Mouse (Mus musculus) cerebellum, adult 2 months (tissue): Measurements from ENCODE around the gene Trip4. TPM values are rescaled to one million over a fixed set of nuclear protein-coding genes. Genes with fewer than 3 reads are reported as not detected.

Experiments
- DNase-seq, 2 experiments: peaks; one replicate each; pipeline ENCODE4 v3.0.0; 2021
- H3K27ac ChIP-seq: fragments of 200-500 bp; 2 replicates; pipeline ENCODE4 v1.5.1; 2012; ENCODE audit warnings: low read length, control low read depth, inconsistent platforms; ENCODE audit not compliant: insufficient read depth
- H3K27me3 ChIP-seq: fragments of 200-500 bp; 2 replicates; pipeline ENCODE4 v1.6.1; 2012; ENCODE audit warnings: inconsistent platforms, mild to moderate bottlenecking, low read length, moderate library complexity; ENCODE audit not compliant: control insufficient read depth, insufficient read depth
- H3K4me1 ChIP-seq: fragments of 200-500 bp; 2 replicates; pipeline ENCODE4 v1.6.1; 2011; ENCODE audit warnings: low read length; ENCODE audit not compliant: control insufficient read depth, insufficient read depth
- H3K4me3 ChIP-seq: fragments of 200-500 bp; replicated peaks from 2 replicates; pipeline ENCODE3; 2011; ENCODE audit warnings: mild to moderate bottlenecking, low read depth, low read length, control low read depth; ENCODE audit not compliant: insufficient read depth
- CTCF ChIP-seq: fragments of 200-500 bp; IDR thresholded peaks from 2 replicates; pipeline ENCODE4 v1.5.1; 2011; ENCODE audit warnings: low read depth, mild to moderate bottlenecking, control low read depth, low read length, moderate library complexity, borderline replicate concordance; ENCODE audit not compliant: insufficient read depth
- POLR2A ChIP-seq: fragments of 200-500 bp; IDR thresholded peaks from 2 replicates; pipeline ENCODE4 v1.6.1; 2011; ENCODE audit warnings: low read length, control low read depth, borderline replicate concordance; ENCODE audit not compliant: insufficient read depth
- WGBS: fragments of 180-500 bp; shearing (Covaris S2); methylation state at CpG from one replicate; pipeline ENCODE4 v1.1.7; 2018; 5-methylcytosine and 5-hydroxymethylcytosine counted together
- polyA plus RNA-seq: library from polyadenylated mRNA; depleted of rRNA; stranded (reverse); fragments of >200 nt; gene quantifications from 2 replicates; pipeline ENCODE4 v1.2.3, GENCODE M21; 2012

Trip4 gene
- polyA plus RNA-seq, 1 experiment, result 20.4 TPM

- no peak for DNase-seq
- no peak for TF ChIP-seq POLR2A
- TF ChIP-seq CTCF, result no peak
- Histone ChIP-seq H3K27ac (no peak overlapping the region), H3K4me3 (no peak overlapping the region), H3K27me3 (no peaks in the 10 kb centered on the region), H3K4me1 (no peaks in the 10 kb centered on the region; the same call in 1 of the 2 replicates)
- 68% methylated on average over 2 of the region's 2 CpGs for WGBS
These were observed 75.4 kb downstream of the Trip4 start for GRCm38 (mm10) chr9:65833230-65833629.

DNA sequence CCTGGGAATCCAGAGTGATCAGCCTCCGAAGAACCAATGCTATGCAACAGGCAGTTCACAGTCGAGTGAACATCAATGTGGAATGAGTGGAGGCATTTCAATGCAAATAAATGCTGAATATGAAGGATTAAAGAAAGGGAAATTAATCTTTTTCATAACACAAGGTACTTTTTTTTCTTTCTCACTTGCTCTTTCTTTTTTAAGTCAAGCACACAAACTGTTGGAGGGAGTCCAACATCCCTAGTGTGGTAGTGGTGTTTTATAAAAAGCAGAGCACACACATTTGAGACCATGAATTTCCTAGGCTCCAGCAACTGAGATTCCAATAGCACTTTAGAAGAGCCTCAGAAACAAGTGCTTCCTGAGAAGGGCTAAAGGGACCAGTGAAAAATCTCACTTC is 76.6 kb downstream of the Trip4 start:
- Histone ChIP-seq H3K4me1 (no peaks in the 10 kb centered on the region; the same call in 1 of the 2 replicates), H3K27ac (no peak overlapping the region), H3K27me3 (no peaks in the 10 kb centered on the region), H3K4me3 (no peak overlapping the region)
- TF ChIP-seq POLR2A, result no peak
- TF ChIP-seq CTCF, result no peak
- WGBS, result 25% methylated on average over 2 of the region's 2 CpGs
- DNase-seq, result no peak

GRCm38 (mm10) chr9:65831164-65831563 is 77.4 kb downstream of the Trip4 start:
- Histone ChIP-seq H3K27ac (no peak overlapping the region), H3K4me1 (no peaks in the 10 kb centered on the region; the same call in 1 of the 2 replicates), H3K4me3 (no peak overlapping the region), H3K27me3 (no peaks in the 10 kb centered on the region)
- no peak for DNase-seq
- 84% methylated on average over 4 of the region's 4 CpGs for WGBS
- TF ChIP-seq CTCF, result no peak
- TF ChIP-seq POLR2A, result no peak

DNA sequence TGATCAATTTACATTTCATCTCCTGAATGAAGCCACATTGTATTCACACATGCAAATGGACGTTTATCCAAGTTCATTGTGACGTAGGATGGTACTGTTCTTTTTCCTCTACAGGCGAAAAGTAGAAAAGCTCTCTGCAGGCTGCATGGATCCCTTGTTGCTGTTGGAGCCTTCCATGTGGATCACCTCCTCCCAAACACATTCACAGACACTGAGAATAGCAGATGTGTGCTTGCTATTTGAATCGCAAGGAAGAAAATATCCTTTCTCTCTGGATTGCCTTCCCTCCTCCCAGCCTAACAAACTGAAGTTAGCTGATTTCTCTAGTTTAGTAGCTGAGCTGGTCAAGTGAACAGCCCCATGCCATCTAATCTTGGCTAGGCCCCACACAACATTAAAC is 78.3 kb downstream of the Trip4 start:
- Histone ChIP-seq H3K4me1 (no peaks in the 10 kb centered on the region; the same call in 1 of the 2 replicates), H3K27me3 (no peaks in the 10 kb centered on the region), H3K27ac (no peak overlapping the region), H3K4me3 (no peak overlapping the region)
- DNase-seq, result no peak
- TF ChIP-seq CTCF (no peak), POLR2A (no peak)
- 88% methylated on average over 4 of the region's 4 CpGs for WGBS

- H3K4me3 ChIP-seq, result no peak overlapping the region
- WGBS, result 98% methylated on average over 1 of the region's 2 CpGs
- TF ChIP-seq CTCF, result no peak
- no peak for TF ChIP-seq POLR2A
- no peaks in the 10 kb centered on the region; the same call in 1 of the 2 replicates for H3K4me1 ChIP-seq
- H3K27me3 ChIP-seq, result no peaks in the 10 kb centered on the region
- H3K27ac ChIP-seq, result no peak overlapping the region
- DNase-seq, result no peak
These were observed 79.2 kb downstream of the Trip4 start for GRCm38 (mm10) chr9:65829410-65829809.

DNA sequence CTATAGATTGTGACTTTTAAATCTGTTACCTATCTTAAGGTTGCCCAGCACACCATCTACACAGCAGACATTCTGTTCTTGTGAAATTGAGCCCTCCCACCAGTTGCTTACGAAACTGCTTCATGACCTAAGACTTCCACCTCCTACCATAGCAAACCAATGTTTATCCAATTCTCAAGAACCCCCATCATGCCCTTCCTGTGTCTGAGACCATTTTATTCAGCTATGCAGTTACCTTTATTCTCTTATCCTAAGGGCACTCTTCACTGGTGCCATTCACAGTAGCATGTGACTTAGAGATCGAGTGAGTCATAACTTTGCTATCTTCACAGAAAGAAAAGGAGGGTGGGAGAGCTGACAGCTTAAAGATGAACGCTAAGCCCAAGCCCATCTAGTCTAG is 80.1 kb downstream of the Trip4 start:
- peaks cover 7% of the 10 kb centered on the region for H3K4me1 ChIP-seq
- H3K27ac ChIP-seq, result no peak overlapping the region
- WGBS, result 57% methylated on average over 3 of the region's 3 CpGs
- H3K4me3 ChIP-seq, result no peak overlapping the region
- H3K27me3 ChIP-seq, result no peaks in the 10 kb centered on the region
- DNase-seq, result no peak
- TF ChIP-seq CTCF, result no peak
- no peak for TF ChIP-seq POLR2A

- peak overlapping the region; percentile 64 for H3K4me3 ChIP-seq
These were observed 80.6 kb downstream of the Trip4 start for GRCm38 (mm10) chr9:65828016-65828403.

DNA sequence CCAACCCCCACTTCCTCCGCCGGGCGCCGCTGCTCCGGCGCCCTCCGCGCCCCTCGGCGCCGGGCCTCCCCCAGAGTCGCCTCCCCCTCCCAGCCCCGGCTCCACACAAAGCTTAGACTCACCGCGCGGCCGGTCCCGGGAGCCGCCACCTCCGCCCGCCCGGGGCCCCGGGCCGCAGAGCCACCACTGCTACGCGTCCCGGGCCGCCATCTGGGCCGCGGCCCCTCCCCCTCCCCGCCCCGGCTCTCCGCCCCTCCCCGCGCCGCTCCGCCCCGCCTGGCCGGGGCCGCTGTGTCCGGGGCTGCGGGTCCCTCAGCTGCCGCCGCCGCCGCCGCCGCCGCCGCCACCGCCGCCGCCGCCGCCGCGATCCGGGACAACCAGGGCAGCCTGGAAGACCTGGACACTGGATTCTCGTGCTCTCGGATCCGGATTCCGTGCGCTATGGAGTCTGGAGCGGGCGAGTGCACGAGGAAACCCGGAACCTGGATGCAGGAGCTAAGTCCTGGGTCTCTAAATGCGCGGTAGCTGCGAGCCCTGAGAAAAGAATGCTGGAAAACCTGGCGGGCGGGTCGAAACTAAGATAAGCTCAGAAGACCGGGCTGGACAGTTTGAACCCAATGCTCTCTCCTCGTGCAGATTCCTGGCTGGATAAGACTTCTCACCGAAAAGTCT is 81.1 kb downstream of the Trip4 start, which contains the start of gene Zfp609:
Gene Zfp609, minus strand, starts transcription at position 221 of the 672 bp plus-strand sequence.
- WGBS, result 2% methylated on average over 76 of the region's 76 CpGs

More at GRCm38 (mm10) chr9:65828016-65828403, 80.6 kb downstream of the Trip4 start:
- Histone ChIP-seq H3K27me3 (no peaks in the 10 kb centered on the region), H3K4me1 (peaks cover 7% of the 10 kb centered on the region), H3K27ac (no peak overlapping the region)
- no peak for TF ChIP-seq CTCF
- no peak for TF ChIP-seq POLR2A
- 2% methylated on average over 13 of the region's 13 CpGs for WGBS
- no peak for DNase-seq

More for the DNA sequence above, 81.1 kb downstream of the Trip4 start, which contains the start of gene Zfp609:
- DNase-seq, result peak; percentile 93 to 99
- TF ChIP-seq POLR2A, result no peak
- TF ChIP-seq CTCF, result no peak
- peak within 1 kb of the TSS; percentile 16 for H3K27ac ChIP-seq
- peak within 1 kb of the TSS; percentile 66 for H3K4me3 ChIP-seq
- peaks cover 10% of the 10 kb centered on the region for H3K4me1 ChIP-seq
- no peaks in the 10 kb centered on the region for H3K27me3 ChIP-seq
